Mouse (Mus musculus) embryonic fibroblast, embryonic 13.5 days (primary cell): ENCODE measurements around the gene Akirin2.

Experiments used
- CTCF ChIP-seq: IDR thresholded peaks from 2 replicates; pipeline ENCODE4 v1.5.1; 2011; ENCODE audit warnings: mild to moderate bottlenecking, control low read depth, low read length, moderate library complexity, borderline replicate concordance; ENCODE audit not compliant: insufficient read depth
- POLR2A ChIP-seq: IDR thresholded peaks from 2 replicates; pipeline ENCODE4 v1.6.1; 2011; ENCODE audit warnings: low read depth, mild to moderate bottlenecking, control low read depth, low read length, moderate library complexity

DNA sequence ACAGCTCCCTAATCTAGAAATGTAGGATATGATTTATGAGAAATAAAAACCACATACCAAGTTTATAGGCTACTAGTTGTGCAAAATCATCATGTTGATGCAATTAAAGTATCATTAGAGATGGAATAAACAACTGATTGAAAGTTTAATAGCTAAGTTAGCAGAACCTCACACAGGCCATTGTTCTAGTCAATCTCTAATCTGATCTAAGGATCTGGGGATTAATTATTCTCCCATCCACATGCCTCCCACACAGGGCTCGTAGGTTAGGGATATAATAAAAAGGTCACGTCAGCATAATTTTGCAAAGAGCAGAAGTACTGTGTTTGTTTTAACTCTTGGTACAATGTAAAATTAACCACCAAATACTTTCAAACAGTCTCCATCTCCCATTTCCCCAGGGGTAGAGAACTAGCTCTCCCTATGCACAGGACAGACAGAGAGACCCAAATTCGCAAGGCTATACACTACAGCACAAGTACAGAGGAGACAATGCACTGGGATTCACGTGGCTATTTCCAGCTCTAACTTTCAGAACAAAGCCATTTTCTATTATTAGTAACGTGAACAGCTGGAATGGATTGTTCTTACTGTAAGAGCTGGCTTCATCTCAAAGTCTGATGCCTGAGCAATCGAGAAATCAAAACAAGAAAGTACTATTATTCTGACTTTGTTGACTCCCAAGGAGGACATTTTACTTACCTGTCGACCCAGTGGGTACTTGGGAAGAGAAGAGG lies 34.3 kb downstream of the Akirin2 start:
- TF ChIP-seq POLR2A (no peak), CTCF (no peak)
